Mouse (Mus musculus) kidney, adult 2 months (tissue): Measurements from ENCODE around the gene Lyz2.
"Not testable (repeated sequence)": the region's sequence is repeated elsewhere in the genome, so short reads cannot be mapped to it uniquely, and the experiment has no call there.

Source experiments
- CTCF ChIP-seq: fragments of 200-500 bp; conservative IDR thresholded peaks from 2 replicates; pipeline ENCODE4 v1.5.1; 2011; ENCODE audit warnings: low read depth, mild to moderate bottlenecking, control low read depth, low read length, moderate library complexity, mixed read lengths; ENCODE audit not compliant: insufficient read depth, insufficient read length
- POLR2A ChIP-seq: fragments of 200-500 bp; IDR thresholded peaks from one replicate; pipeline ENCODE4 v1.6.1; 2011; ENCODE audit warnings: low read depth, low read length, control low read depth

GRCm38 (mm10) chr10:117289034-117289505, 6.9 kb upstream of the Lyz2 start:
- not testable (repeated sequence) for TF ChIP-seq CTCF, POLR2A
